Mouse (Mus musculus): ENCODE results near the gene Hipk2.

GRCm38 (mm10) chr6:38661626-38662025, 214.3 kb downstream of the Hipk2 start:
- TF ChIP-seq CTCF (IDR thresholded peaks at IDR 0.05; ENCODE audit: control insufficient read depth, insufficient read depth, low read length), result no peak
- no peak for TF ChIP-seq POLR2A (IDR thresholded peaks at IDR 0.05; ENCODE audit: borderline replicate concordance, control insufficient read depth, low read depth, low read length)

All from bone marrow, adult 2 months (tissue).